Mouse (Mus musculus) neural tube, embryonic 11.5 days (tissue): ENCODE results near the gene Olfr74. TPM values are rescaled to one million over a fixed set of nuclear protein-coding genes. Genes with fewer than 3 reads are reported as not detected.

ENCODE experiments used
- polyA plus RNA-seq: library from polyadenylated mRNA; unstranded; fragments of >200 nt; fragmentation: Nextera tagmentation; extraction: Ambion mirVana; gene quantifications from 2 replicates; pipeline ENCODE4 v1.2.1, GENCODE M21; 2014

Olfr74 gene
- polyA plus RNA-seq, 1 experiment from 2014 or later = not detected

Other genes with a start within 250 kb of the Olfr74 start
- not detected in 2 replicates for gene Olfr1138, start 234.7 kb downstream of the Olfr74 start, polyA plus RNA-seq
- gene Olfr1140, start 230.9 kb downstream of the Olfr74 start, polyA plus RNA-seq = not detected in 2 replicates
- gene Olfr1141, start 220.7 kb downstream of the Olfr74 start, polyA plus RNA-seq = not detected in 2 replicates
- not detected in 2 replicates for gene Olfr152, start 195.2 kb downstream of the Olfr74 start, polyA plus RNA-seq
- gene Olfr1143, start 174.1 kb downstream of the Olfr74 start, polyA plus RNA-seq = not detected in 2 replicates
- gene Olfr1145, start 164.8 kb downstream of the Olfr74 start, polyA plus RNA-seq = not detected in 2 replicates
- gene Olfr1148, start 144.1 kb downstream of the Olfr74 start, polyA plus RNA-seq = not detected in 2 replicates
- not detected in 2 replicates for gene Olfr1150-ps1, start 130.7 kb downstream of the Olfr74 start, polyA plus RNA-seq
- gene Olfr1151, start 118.8 kb downstream of the Olfr74 start, polyA plus RNA-seq = not detected in 2 replicates
- gene Olfr1152, start 108.2 kb downstream of the Olfr74 start, polyA plus RNA-seq = not detected in 2 replicates
- gene Olfr1153, start 79.7 kb downstream of the Olfr74 start, polyA plus RNA-seq = not detected in 2 replicates
- not detected in 2 replicates for gene Olfr1154, start 69.5 kb downstream of the Olfr74 start, polyA plus RNA-seq
- gene Olfr1155, start 29.5 kb downstream of the Olfr74 start, polyA plus RNA-seq = not detected in 2 replicates
- not detected in 2 replicates for gene Olfr1156, start 21.6 kb downstream of the Olfr74 start, polyA plus RNA-seq
- gene Olfr1157, start 6.4 kb downstream of the Olfr74 start, polyA plus RNA-seq = not detected in 2 replicates
- not detected in 2 replicates for gene Olfr1158, start 15.4 kb upstream of the Olfr74 start, polyA plus RNA-seq
- not detected in 2 replicates for gene Olfr1160, start 33.6 kb upstream of the Olfr74 start, polyA plus RNA-seq
- gene Olfr1161, start 48.1 kb upstream of the Olfr74 start, polyA plus RNA-seq = not detected in 2 replicates
- not detected in 2 replicates for gene Olfr73, start 63.0 kb upstream of the Olfr74 start, polyA plus RNA-seq
- gene Olfr1162, start 76.5 kb upstream of the Olfr74 start, polyA plus RNA-seq = not detected in 2 replicates
- gene Olfr1163, start 97.2 kb upstream of the Olfr74 start, polyA plus RNA-seq = not detected in 2 replicates
- gene Olfr1164, start 119.3 kb upstream of the Olfr74 start, polyA plus RNA-seq = not detected in 2 replicates
- not detected in 2 replicates for gene Olfr1166, start 153.6 kb upstream of the Olfr74 start, polyA plus RNA-seq
- gene Olfr1167, start 180.5 kb upstream of the Olfr74 start, polyA plus RNA-seq = not detected in 2 replicates
- gene Olfr1168, start 207.2 kb upstream of the Olfr74 start, polyA plus RNA-seq = not detected in 2 replicates